Mouse (Mus musculus) gastrocnemius, adult 18-20 months (tissue): ENCODE data around the gene Trio. TPM values are rescaled to one million over a fixed set of nuclear protein-coding genes. Genes with fewer than 3 reads are reported as not detected.

Experiments
- DNase-seq: peaks from one replicate; pipeline ENCODE4 v3.0.0; 2021; ENCODE audit warnings: low spot score
- total RNA-seq, 2 experiments: library from RNA; stranded (reverse); gene quantifications; 2 replicates each; pipeline ENCODE4 v1.2.3; 2021

Trio gene
- total RNA-seq, 2 experiments from 2014 or later: 21.1 to 33.0 TPM

DNA sequence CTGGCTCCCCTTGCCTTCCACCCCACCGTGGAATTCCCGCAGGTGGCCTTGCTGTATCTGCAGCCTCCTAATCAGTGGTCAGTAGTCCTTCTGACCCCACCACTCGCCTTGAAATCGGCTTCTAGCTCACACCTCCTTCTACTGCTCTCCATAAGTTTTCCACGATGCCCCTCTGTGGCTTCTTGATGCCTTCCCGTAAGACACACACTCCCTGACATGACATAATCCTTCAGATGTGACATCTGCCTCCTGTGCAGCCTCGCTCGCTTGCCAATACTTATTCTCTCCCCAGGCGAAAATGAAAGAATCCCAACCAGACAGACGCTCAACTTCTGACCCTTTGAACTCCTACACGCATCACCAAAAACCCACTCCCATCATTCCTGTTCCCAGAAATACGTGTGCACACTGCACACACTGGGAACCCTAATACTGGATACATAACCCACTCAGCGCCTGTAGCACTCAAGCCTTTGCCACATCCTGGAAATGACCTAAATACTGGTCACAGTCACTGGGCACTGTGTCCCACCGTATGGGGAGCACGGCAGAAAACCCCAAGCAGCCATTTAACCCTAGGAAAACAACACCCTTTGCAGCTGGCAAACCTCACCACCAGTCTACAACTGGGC, 100.5 kb downstream of the Trio start:
- DNase-seq: no peak

- DNase-seq: no peak
Measured at GRCm38 (mm10) chr15:27923987-27924341, 101.7 kb downstream of the Trio start.

DNA sequence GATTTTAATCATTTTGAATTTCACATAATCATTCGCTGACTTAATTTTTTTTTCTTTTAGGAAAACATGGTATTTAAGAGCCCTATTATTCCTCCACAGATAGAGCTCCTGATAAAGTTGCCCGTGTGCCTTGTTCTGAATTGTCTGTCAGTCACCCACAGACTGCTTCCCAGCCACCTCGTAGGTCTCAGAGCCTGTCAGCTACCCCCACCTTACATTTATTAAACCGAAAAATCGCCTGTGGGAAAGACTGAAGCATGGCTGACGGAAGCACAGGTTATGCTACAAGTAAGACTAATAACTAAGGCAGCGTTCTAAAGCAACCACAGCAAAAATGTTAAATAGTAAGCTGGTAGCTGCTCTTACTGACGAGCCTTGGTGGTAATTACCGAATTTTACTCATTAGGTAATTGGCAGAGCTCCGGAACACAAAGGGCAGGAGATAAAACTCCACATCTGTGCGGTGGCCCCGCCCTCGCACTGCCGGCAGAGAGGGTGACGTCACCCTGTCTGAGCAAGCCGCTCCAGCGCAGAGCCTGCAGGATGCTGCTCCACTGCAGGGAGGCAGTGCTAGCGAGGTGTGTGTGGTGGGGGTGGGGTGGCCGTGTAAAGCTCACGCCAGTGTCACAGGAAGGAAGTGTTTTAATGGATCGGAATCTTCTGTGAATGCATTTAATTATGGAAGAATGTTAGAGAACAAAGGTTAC, 102.2 kb downstream of the Trio start:
- DNase-seq: peak; percentile 61

DNA sequence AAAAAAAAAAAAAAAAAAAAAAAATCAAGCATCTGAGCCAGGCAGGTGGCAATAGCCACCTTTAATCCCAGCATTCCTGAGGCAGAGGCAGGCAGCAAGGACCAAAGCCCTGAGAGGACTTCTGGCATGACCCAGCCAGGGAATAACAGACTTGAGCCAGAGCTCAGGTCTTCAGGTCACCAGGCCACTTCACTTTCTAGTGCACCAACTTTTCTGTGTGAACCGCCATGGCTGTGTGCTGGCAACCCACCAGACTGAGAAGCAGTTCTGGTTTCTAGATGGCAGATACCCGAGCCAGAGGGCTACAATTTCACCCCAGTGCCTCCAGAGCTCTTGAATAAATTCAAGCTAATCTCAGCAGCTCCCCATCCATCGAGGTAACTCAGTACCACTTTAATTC, 104.9 kb downstream of the Trio start:
- DNase-seq: peak; percentile 59

- DNase-seq: peak; percentile 58
Measured at GRCm38 (mm10) chr15:27919540-27919939, 106.1 kb downstream of the Trio start.

DNA sequence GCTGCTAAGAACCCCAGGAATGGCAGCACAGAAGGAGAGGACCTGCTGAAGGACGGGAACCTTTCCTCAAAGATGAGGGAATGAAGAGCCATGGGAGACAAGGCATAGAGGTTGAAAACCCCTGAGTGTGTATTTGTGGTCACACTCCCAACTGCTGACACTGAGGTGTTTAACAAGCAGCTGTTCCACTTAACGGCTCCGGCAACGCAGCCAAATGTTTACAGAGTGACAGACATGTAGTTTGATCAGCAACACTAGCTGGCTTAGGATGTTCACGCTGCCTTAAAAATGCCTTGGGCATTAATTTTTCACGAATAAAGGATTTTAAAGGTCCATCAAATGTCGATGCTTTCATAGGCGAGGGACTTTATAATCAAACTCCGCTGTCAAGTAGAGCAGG, 106.8 kb downstream of the Trio start:
- no peak for DNase-seq

- DNase-seq: no peak
Measured at GRCm38 (mm10) chr15:27916204-27916603, 109.4 kb downstream of the Trio start.

DNA sequence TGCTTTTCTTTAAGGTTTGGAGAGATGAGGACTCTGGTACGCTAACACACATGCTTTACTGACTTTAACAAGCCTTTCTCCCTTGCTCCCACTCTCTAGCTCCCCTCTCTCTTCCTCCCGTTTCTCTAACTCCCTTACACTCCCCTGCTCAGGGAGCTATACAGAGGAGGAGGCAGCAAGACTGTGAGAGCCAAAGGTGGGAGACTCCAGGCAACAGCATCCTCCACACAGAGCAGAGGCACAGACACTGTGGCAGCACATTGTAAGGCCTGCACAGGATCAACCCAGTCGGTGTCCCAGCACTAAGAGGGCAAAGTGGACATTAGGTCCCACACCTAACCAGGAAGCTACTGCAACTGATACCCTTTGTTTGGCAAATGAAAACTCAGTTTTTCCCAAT, 112.6 kb downstream of the Trio start:
- DNase-seq: no peak

- DNase-seq: peak; percentile 29
Measured at GRCm38 (mm10) chr15:27911196-27911595, 114.5 kb downstream of the Trio start.

DNA sequence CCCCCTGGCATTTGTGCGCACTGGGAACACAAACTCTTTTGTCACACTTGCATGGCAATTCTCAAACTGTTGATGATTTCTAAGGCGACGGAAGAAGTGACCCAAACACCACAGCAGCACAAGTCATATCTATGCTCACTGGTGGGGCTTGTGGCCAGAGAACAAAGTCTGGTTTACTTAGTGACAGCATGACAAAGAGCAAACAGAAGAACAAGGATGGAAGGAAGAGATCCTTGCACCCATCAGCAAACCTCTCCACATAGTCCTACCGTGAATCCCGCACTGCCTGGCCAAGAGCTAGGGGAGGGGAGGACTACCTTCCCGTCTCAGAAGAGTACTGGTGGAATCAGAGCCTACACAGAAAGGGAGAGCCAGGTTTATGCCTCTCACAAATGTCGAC, 115.5 kb downstream of the Trio start:
- DNase-seq: no peak

- DNase-seq: no peak
Measured at GRCm38 (mm10) chr15:27907649-27908048, 118.0 kb downstream of the Trio start.

DNA sequence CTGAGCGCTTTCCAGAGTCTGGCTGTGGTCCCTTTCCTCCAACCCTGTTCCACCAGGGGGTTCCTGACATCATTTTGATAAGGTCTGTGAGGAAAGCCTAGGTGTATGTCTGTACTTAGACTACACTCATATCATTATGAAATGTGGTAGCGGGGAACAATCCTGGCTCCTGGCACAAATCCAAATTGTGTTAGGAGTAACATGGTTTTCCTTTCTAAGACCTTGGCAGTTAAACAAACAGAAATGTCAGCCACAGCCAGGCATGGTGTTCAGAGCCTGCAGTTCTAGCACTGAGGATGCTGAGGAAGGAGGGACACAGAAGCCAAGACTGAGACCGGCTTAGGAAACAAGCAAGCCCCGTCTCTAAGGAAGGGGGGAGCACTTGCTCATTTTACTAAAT, 119.2 kb downstream of the Trio start:
- no peak for DNase-seq

DNA sequence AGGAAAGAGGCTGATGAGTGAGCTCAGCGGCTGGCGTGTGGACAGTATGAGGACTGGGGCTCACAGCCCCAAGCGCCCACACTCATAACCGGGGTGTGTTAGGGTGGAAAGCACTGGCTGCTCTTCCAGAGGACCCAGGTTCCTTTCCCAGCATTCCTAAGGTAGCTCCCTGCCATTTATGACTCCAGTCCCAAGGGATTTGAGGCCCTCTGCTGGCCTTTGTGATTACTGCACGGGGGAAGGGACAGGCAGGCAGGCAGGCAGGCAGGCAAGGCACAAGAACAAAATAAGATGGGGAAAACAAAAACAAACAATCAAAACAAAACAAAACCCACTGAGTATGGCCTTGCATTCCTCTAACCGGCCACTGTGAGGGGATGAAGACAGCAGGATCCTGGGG, 120.3 kb downstream of the Trio start:
- DNase-seq: peak; percentile 23

- no peak for DNase-seq
Measured at GRCm38 (mm10) chr15:27904346-27905005, 121.2 kb downstream of the Trio start.

GRCm38 (mm10) chr15:27901200-27901599, 124.4 kb downstream of the Trio start:
- DNase-seq: no peak

DNA sequence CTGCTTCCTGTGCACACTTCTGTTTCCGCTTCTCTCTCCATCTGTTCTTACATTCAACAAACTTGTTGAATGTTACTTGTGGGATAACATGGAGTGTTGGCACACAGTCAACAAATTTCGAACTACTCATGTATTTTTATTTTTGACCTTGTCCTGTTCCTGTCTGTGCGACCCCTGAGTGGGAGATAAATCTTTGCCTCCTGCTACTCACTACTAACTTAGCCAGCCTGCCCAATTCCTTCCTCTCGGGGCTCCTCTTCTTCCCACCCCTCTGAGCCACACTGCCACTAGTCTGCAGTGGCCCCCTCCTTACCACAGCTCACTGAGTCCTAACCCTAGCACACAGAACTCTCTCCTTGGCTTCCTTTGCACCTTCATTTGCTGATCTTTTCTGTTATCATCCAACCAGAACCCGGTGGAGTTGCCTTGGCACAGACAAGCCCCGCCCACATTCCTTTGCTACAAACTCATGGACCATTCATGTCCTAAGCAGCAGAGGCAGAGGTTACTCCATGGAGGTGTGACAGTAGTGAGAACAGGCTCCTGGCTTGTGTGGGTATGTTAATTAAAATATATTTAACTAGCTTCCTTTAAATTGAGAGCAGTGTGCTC, 126.7 kb downstream of the Trio start:
- DNase-seq: no peak

- DNase-seq: no peak
Measured at GRCm38 (mm10) chr15:27894112-27894511, 131.5 kb downstream of the Trio start.

- no peak for DNase-seq
Measured at GRCm38 (mm10) chr15:27892029-27892428, 133.6 kb downstream of the Trio start.

- no peak for DNase-seq
Measured at GRCm38 (mm10) chr15:27890666-27891065, 135.0 kb downstream of the Trio start.

DNA sequence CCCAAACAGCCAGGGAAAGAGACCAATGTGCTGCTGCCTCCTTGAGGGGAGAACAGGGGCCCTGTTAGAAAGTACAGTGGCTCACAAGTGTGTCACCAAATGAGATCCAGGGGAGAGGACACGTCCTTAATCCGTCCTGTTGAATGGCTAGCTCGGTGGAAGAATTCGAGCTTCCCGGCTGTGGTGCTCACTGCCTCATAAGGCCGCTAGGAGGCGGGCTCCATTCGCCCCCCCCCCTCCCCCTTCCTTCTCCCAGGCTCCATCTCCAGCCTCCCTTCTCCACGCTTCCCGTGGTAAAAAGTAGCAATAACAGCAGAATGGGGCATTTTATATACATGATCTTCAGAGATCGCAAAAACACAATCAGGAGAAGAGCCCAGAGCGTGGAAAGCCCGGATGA, 137.5 kb downstream of the Trio start:
- no peak for DNase-seq

GRCm38 (mm10) chr15:27886992-27887391, 138.7 kb downstream of the Trio start:
- no peak for DNase-seq
